Mouse (Mus musculus): ENCODE results near the gene Srrd. TPM values are rescaled to one million over a fixed set of nuclear protein-coding genes. Genes with fewer than 3 reads are reported as not detected.

Srrd gene
- polyA plus RNA-seq, 1 experiment from 2014 or later: 21.9 TPM

GRCm38 (mm10) chr5:112349169-112349568 lies 6.3 kb upstream of the Srrd start:
- ATAC-seq: no peak
- 86% methylated on average over 8 of the region's 8 CpGs for WGBS

GRCm38 (mm10) chr5:112346211-112346965 lies 3.5 kb upstream of the Srrd start:
- Histone ChIP-seq H3K4me3 (ENCODE audit: low read depth, low read length) (no peak overlapping the region), H3K36me3 (ENCODE audit: insufficient read depth, low read length) (peaks cover 12% of the 10 kb centered on the region; the same call in 1 of the 2 replicates), H3K27ac (ENCODE audit: low read length) (no peak overlapping the region), H3K9ac (replicated peaks; ENCODE audit: low read depth) (no peak overlapping the region), H3K4me1 (ENCODE audit: insufficient read depth, low read depth, low read length) (0 out of 2 replicates have a peak, but pooled peaks cover 3% of the 10 kb centered on the region), H3K9me3 (ENCODE audit: low read length) (no peaks in the 10 kb centered on the region), H3K27me3 (replicated peaks; ENCODE audit: insufficient read depth, low read length) (no peaks in the 10 kb centered on the region), H3K4me2 (replicated peaks; ENCODE audit: low read depth, low read length) (no peak overlapping the region)
- DNase-seq (ENCODE audit: low spot score): no peak
- no peak for ATAC-seq
- WGBS: 85% methylated on average over 16 of the region's 16 CpGs
- TF ChIP-seq CTCF (IDR thresholded peaks at IDR 0.05) (no peak), EP300 (IDR thresholded peaks at IDR 0.05) (no peak)

More at GRCm38 (mm10) chr5:112349169-112349568, 6.3 kb upstream of the Srrd start:
- peaks cover 20% of the 10 kb centered on the region; the same call in 1 of the 2 replicates for H3K36me3 ChIP-seq (ENCODE audit: insufficient read depth, low read length)
- no peaks in the 10 kb centered on the region for H3K4me1 ChIP-seq (ENCODE audit: insufficient read depth, low read depth, low read length)
- no peaks in the 10 kb centered on the region for H3K27me3 ChIP-seq (replicated peaks; ENCODE audit: insufficient read depth, low read length)
- TF ChIP-seq CTCF (IDR thresholded peaks at IDR 0.05): no peak
- no peak for TF ChIP-seq EP300 (IDR thresholded peaks at IDR 0.05)
- DNase-seq (ENCODE audit: low spot score): no peak
- no peak overlapping the region for H3K9ac ChIP-seq (replicated peaks; ENCODE audit: low read depth)
- no peak overlapping the region for H3K4me2 ChIP-seq (replicated peaks; ENCODE audit: low read depth, low read length)
- H3K27ac ChIP-seq (ENCODE audit: low read length): no peak overlapping the region
- H3K4me3 ChIP-seq (ENCODE audit: low read depth, low read length): no peak overlapping the region
- H3K9me3 ChIP-seq (ENCODE audit: low read length): no peaks in the 10 kb centered on the region

GRCm38 (mm10) chr5:112344092-112344960 lies 1.5 kb upstream of the Srrd start:
- H3K27ac ChIP-seq (ENCODE audit: low read length): no peak overlapping the region
- H3K4me3 ChIP-seq (ENCODE audit: low read depth, low read length): no peak overlapping the region
- 74% methylated on average over 6 of the region's 6 CpGs for WGBS
- no peak overlapping the region for H3K9ac ChIP-seq (replicated peaks; ENCODE audit: low read depth)
- no peaks in the 10 kb centered on the region for H3K27me3 ChIP-seq (replicated peaks; ENCODE audit: insufficient read depth, low read length)
- H3K4me1 ChIP-seq (ENCODE audit: insufficient read depth, low read depth, low read length): 0 out of 2 replicates have a peak, but pooled peaks cover 3% of the 10 kb centered on the region
- ATAC-seq: no peak
- H3K36me3 ChIP-seq (ENCODE audit: insufficient read depth, low read length): peaks cover under 1% of the 10 kb centered on the region; the same call in 1 of the 2 replicates
- no peak for DNase-seq (ENCODE audit: low spot score)
- no peaks in the 10 kb centered on the region for H3K9me3 ChIP-seq (ENCODE audit: low read length)
- no peak for TF ChIP-seq EP300 (IDR thresholded peaks at IDR 0.05)
- TF ChIP-seq CTCF (IDR thresholded peaks at IDR 0.05): no peak
- no peak overlapping the region for H3K4me2 ChIP-seq (replicated peaks; ENCODE audit: low read depth, low read length)

DNA sequence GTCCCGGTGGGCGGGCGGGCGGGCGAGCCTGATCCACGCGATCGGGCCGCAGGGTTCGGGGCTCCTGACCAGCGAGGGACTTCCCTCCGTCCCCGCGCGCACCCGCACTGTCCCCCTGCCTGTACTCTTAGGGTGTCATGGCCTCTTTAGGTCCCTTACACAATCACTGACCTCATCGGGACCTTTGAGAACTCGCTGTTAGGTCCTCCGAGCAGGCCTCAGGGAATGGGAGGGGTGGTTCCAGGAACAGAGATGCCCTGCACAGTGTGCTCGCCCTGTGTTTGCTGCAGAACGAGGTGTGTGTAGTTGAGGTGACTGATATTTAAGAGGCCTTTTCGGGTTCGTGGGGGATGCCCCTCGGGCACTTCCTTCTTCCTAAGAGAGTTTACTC lies 360 bp upstream of the Srrd start:
- Histone ChIP-seq H3K27me3 (replicated peaks; ENCODE audit: insufficient read depth, low read length) (no peaks in the 10 kb centered on the region), H3K27ac (ENCODE audit: low read length) (peak overlapping the region; percentile 78), H3K9ac (replicated peaks; ENCODE audit: low read depth) (peak overlapping the region; percentile 76), H3K9me3 (ENCODE audit: low read length) (no peaks in the 10 kb centered on the region), H3K36me3 (ENCODE audit: insufficient read depth, low read length) (no peaks in the 10 kb centered on the region), H3K4me1 (ENCODE audit: insufficient read depth, low read depth, low read length) (0 out of 2 replicates have a peak, but pooled peaks cover 3% of the 10 kb centered on the region), H3K4me3 (ENCODE audit: low read depth, low read length) (peak overlapping the region; percentile 87), H3K4me2 (replicated peaks; ENCODE audit: low read depth, low read length) (peak overlapping the region; percentile 65)
- ATAC-seq (peak; percentile 85), DNase-seq (ENCODE audit: low spot score) (peak; percentile 69)
- whole genome bisulfite sequencing: 0% methylated on average over 24 of the region's 24 CpGs
- TF ChIP-seq CTCF (IDR thresholded peaks at IDR 0.05) (0 out of 2 replicates have a peak, but pooled peaks have one; percentile 7), EP300 (IDR thresholded peaks at IDR 0.05) (no peak)

DNA sequence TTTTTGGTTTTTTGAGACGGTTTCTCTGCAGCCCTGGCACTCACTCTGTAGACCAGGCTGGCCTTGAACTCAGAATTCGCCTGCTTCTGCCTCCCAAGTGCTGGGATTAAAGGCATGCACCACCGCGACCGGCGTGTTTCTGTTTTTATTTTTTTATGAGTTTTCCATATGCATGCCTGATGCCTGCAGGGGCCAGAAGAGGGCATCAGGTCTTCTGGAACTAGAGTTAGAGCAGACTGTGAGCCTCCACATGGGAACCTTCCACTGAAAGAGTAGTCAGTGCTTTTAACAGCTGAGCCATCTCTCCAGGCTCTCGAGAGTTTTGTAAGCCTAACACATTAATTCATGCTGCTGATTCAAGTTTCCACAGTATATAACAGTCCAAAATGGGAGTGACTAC lies 3.6 kb downstream of the Srrd start:
- no peak for ATAC-seq
- WGBS: 70% methylated on average over 7 of the region's 7 CpGs
- no peak overlapping the region for H3K4me2 ChIP-seq (replicated peaks; ENCODE audit: low read depth, low read length)
- H3K9ac ChIP-seq (replicated peaks; ENCODE audit: low read depth): no peak overlapping the region
- H3K36me3 ChIP-seq (ENCODE audit: insufficient read depth, low read length): peaks cover 30% of the 10 kb centered on the region
- peak; percentile 32 for DNase-seq (ENCODE audit: low spot score)
- peak; percentile 13; the same call in 1 of the 2 replicates for TF ChIP-seq CTCF (IDR thresholded peaks at IDR 0.05)
- no peak for TF ChIP-seq EP300 (IDR thresholded peaks at IDR 0.05)
- no peaks in the 10 kb centered on the region for H3K27me3 ChIP-seq (replicated peaks; ENCODE audit: insufficient read depth, low read length)
- H3K4me1 ChIP-seq (ENCODE audit: insufficient read depth, low read depth, low read length): 0 out of 2 replicates have a peak, but pooled peaks cover 3% of the 10 kb centered on the region
- no peak overlapping the region for H3K4me3 ChIP-seq (ENCODE audit: low read depth, low read length)
- H3K9me3 ChIP-seq (ENCODE audit: low read length): no peaks in the 10 kb centered on the region
- no peak overlapping the region for H3K27ac ChIP-seq (ENCODE audit: low read length)

DNA sequence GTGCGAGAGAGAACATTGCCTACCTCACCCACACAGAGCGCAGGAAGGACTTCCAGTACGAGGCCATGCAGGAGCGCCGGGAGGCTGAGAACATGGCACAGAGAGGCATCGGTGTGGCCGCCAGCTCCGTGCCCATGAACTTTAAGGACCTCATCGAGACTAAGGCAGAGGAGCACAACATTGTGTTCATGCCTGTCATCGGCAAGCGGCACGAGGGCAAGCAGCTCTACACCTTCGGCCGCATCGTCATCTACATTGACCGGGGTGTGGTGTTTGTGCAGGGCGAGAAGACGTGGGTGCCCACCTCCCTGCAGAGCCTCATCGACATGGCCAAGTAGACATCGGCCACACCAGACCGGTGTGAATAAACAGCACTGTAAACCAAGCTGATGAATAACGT lies 5.8 kb downstream of the Srrd start:
- no peak overlapping the region for H3K9ac ChIP-seq (replicated peaks; ENCODE audit: low read depth)
- DNase-seq (ENCODE audit: low spot score) (no peak), ATAC-seq (no peak)
- H3K4me3 ChIP-seq (ENCODE audit: low read depth, low read length): no peak overlapping the region
- peaks cover 45% of the 10 kb centered on the region for H3K36me3 ChIP-seq (ENCODE audit: insufficient read depth, low read length)
- H3K9me3 ChIP-seq (ENCODE audit: low read length): no peaks in the 10 kb centered on the region
- WGBS: 89% methylated on average over 22 of the region's 22 CpGs
- no peak for TF ChIP-seq EP300 (IDR thresholded peaks at IDR 0.05)
- TF ChIP-seq CTCF (IDR thresholded peaks at IDR 0.05): no peak
- H3K27me3 ChIP-seq (replicated peaks; ENCODE audit: insufficient read depth, low read length): no peaks in the 10 kb centered on the region
- no peak overlapping the region for H3K4me2 ChIP-seq (replicated peaks; ENCODE audit: low read depth, low read length)
- no peak overlapping the region for H3K27ac ChIP-seq (ENCODE audit: low read length)
- no peaks in the 10 kb centered on the region for H3K4me1 ChIP-seq (ENCODE audit: insufficient read depth, low read depth, low read length)
